Mouse (Mus musculus) layer of hippocampus, adult 8-10 months (tissue): ENCODE results near the gene Cdh23. TPM values are rescaled to one million over a fixed set of nuclear protein-coding genes. Genes with fewer than 3 reads are reported as not detected.

Source experiments
- DNase-seq, 2 experiments: peaks; one replicate each; pipeline ENCODE4 v3.0.0; 2022; ENCODE audit warnings: low spot score in 2 of 2
- total RNA-seq, 4 experiments: library from RNA; stranded (reverse); gene quantifications; 2 replicates each; pipeline ENCODE4 v1.2.4; 2022

The Cdh23 gene
- total RNA-seq, 4 experiments from 2014 or later: 3.5 to 5.6 (median 4.0) TPM

DNA sequence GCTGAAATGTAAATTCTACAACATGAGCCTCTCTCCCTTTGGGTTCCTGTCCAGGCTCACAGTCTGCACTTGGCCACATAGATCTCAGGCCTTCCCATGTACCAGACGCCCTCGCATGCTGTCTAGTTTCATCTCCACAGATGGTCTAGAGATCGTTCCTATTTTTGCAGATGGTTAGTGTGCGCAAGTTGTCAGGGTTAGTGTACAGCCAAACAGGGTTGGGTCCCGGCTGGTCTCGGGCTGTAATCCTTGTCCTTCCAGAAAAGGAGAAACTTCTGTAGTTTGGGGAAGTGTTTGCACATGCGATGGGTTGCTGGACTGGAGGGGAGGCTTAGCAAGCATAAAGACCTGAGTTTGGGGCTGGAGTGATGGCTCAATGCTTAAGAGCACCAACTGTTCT lies 409.7 kb downstream of the Cdh23 start:
- no peak for DNase-seq

GRCm38 (mm10) chr10:60285676-60286372 lies 410.5 kb downstream of the Cdh23 start:
- peak; percentile 91 for DNase-seq

DNA sequence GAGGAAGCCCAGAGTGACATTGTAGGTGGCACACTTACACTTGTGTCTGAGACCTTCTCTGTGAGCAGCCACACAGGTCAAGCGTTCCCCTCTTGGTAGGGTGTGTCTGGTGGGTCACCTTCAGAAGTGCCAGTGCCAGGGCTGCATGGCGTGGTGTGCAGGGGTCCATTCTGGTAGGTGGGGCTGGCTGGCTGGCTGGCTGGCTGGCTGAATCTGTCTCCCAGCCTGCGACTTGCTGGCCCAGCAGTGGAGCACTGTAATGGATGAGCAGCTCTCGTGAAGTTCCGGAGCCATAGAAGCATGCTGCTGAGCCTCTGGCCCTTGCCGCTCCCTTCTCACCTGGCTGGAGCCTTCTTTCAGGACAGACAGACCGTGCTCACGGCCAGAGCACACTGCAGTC lies 411.1 kb downstream of the Cdh23 start:
- DNase-seq: no peak

GRCm38 (mm10) chr10:60284676-60285111 lies 411.6 kb downstream of the Cdh23 start:
- DNase-seq: no peak

- no peak for DNase-seq
Observed at GRCm38 (mm10) chr10:60284248-60284647, 412.0 kb downstream of the Cdh23 start.

GRCm38 (mm10) chr10:60282116-60283014 lies 413.9 kb downstream of the Cdh23 start:
- DNase-seq: no peak

DNA sequence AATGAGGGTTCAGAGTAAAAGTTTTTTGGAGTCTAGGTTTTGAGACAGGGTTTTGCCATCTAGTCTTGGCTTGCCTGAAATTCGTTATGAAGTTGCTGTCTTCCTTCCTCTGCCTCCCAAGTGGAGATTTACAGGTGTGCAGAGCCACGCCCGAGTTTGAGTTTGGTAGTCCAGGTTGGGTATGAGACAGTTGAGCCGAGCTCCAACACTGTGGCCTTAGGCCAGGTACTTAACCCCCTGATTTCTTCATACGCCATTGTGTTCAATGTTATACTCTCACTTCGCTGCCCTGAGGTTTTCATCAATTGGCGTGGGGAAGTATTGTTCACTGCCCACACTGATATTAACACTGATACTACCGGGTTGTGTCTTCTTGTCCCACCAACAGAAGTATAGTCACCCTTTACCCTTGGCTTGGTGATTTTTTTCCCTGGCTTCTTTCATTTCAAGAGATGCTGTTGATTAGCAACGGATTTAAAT lies 414.7 kb downstream of the Cdh23 start:
- DNase-seq: no peak

DNA sequence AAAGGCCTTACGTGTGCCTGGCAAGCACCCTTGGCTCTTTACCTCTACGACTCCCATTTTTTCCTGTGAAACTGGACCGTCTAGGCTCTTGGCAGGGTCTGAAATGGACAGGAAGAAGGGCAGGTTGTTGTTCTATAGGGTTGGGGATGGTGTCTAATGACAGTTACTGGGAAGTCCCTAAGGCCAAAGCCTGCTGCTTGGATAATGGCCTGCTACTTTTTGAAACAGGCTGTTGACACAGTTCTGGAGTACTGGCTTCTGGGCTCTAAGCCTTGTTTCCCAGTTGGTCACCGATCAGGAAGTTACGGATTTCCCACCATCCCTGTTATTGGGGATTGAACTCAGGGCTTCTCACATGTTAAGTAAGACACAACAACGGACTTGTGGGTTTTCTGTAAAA lies 415.9 kb downstream of the Cdh23 start:
- no peak for DNase-seq

DNA sequence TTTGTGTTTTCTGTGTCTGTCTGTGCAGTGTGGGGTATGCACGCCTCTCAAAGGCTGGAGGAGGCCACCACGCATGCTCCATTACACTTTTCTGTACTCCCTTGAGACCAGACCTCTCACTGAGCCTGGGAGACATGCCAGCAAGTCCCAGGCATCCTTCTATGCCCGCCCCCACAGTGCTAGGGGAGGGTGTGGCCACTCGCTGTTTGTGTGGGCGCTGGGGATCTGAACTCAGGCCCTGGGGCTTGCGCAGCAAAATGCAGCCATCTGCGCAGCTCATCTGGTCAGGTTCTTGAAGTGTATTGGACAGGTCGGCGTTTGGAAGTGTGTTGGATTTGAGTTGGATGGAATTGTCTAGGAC lies 416.4 kb downstream of the Cdh23 start:
- DNase-seq: peak; percentile 70 to 74

GRCm38 (mm10) chr10:60279290-60279940 lies 416.9 kb downstream of the Cdh23 start:
- no peak for DNase-seq

DNA sequence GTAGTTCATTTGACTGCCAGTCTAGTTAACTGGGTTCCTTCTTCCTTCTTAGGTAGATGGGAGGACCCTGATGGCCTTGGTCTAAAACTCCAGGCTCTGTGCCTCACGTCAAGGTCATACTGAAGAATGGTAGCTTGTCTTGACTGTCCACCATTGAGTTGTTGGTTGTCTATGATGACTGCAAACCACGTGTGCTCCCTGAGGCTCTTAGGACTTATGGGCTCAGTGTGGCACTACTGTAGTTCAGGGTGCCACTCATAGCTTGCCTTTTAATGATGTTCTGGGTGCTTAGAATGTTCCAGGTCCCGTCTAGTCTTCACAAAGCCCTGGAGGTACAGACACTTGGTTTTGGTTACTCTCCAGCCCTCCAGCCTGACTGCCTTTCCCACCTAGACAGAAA lies 417.5 kb downstream of the Cdh23 start:
- DNase-seq: no peak

- no peak for DNase-seq
Observed at GRCm38 (mm10) chr10:60278006-60278399, 418.3 kb downstream of the Cdh23 start.

GRCm38 (mm10) chr10:60277207-60278005 lies 418.9 kb downstream of the Cdh23 start, which contains the start of gene Psap:
Gene Psap, plus strand, starts transcription at chr10:60277627.
- peak; percentile 90 to 95 for DNase-seq

- DNase-seq: no peak
Observed at GRCm38 (mm10) chr10:60273382-60273781, 422.9 kb downstream of the Cdh23 start.

- DNase-seq: no peak
Observed at GRCm38 (mm10) chr10:60272241-60272640, 424.0 kb downstream of the Cdh23 start.

DNA sequence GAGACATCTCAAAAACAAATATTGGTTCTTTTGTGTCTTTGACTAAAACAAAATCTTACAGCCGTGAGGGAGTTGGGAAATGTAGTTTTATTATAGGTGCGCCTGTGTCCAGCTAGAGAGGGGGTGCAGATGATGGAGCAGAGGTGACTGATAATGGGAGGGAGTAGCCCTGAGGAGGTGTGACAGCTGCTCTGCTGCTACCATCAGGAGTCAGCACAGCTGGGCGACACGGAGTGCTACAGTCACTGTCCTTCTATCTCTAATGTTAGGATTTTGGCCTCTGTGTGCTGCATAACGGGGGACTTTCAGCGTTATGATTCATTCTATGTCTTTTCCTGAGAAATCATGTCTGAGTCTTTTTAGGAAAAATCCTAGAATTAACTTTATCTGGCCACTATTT lies 425.3 kb downstream of the Cdh23 start:
- DNase-seq: no peak

GRCm38 (mm10) chr10:60269141-60270064 lies 426.9 kb downstream of the Cdh23 start:
- DNase-seq: no peak

GRCm38 (mm10) chr10:60268738-60269137 lies 427.6 kb downstream of the Cdh23 start:
- DNase-seq: no peak

GRCm38 (mm10) chr10:60266842-60267401 lies 429.4 kb downstream of the Cdh23 start:
- DNase-seq: no peak

DNA sequence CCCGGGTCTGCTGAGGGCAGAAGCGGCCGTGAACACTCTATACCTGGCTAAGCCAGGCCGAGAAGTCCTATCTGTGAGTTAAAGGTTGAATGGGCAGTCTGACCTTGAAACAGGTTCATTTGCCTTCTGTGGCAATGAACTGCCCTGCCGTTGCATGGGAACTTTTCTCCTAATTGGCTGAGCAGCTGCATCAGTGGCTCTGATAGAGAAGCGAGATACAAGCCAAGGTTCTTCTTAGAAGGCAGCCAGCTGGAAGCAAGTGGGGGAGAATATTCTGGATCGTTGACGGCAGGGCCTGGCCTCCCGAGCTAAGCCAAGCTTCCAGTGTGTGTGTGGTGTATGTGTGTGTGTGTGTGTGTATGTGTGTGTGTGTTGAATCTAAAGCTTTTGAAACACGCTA lies 431.0 kb downstream of the Cdh23 start:
- DNase-seq: no peak
